Mouse (Mus musculus) liver, embryonic 15.5 days (tissue): ENCODE data around the gene Ndc80. TPM values are rescaled to one million over a fixed set of nuclear protein-coding genes. Genes with fewer than 3 reads are reported as not detected.
"Not testable (repeated sequence)": the region's sequence is repeated elsewhere in the genome, so short reads cannot be mapped to it uniquely, and the experiment has no call there.

ENCODE experiments used
- ATAC-seq: fragments of 200-750 bp; cut with Nextera tagmentation; 2 replicates; pipeline ENCODE4 v1.8.0; 2017; ENCODE audit warnings: moderate number of reproducible peaks, mild to moderate bottlenecking, moderate library complexity; ENCODE audit not compliant: insufficient read depth
- H3K27ac ChIP-seq: fragments of 300-500 bp; sonication (generic); replicated peaks from 2 replicates; pipeline ENCODE4 v1.5.1; 2015; ENCODE audit warnings: mild to moderate bottlenecking, inconsistent platforms
- H3K27me3 ChIP-seq: fragments of 300-500 bp; sonication (generic); 2 replicates; pipeline ENCODE4 v1.6.1; 2015; ENCODE audit warnings: mild to moderate bottlenecking, inconsistent platforms
- H3K36me3 ChIP-seq: fragments of 300-500 bp; sonication (generic); replicated peaks from 2 replicates; pipeline ENCODE4 v1.6.1; 2015; ENCODE audit warnings: moderate library complexity, mild to moderate bottlenecking, inconsistent platforms
- H3K4me1 ChIP-seq: fragments of 300-500 bp; sonication (generic); replicated peaks from 2 replicates; pipeline ENCODE4 v1.6.1; 2015; ENCODE audit warnings: inconsistent platforms
- H3K4me2 ChIP-seq: fragments of 300-500 bp; sonication (generic); 2 replicates; pipeline ENCODE4 v1.6.1; 2015; ENCODE audit warnings: moderate library complexity, mild to moderate bottlenecking, inconsistent platforms
- H3K4me3 ChIP-seq: fragments of 300-500 bp; sonication (generic); replicated peaks from 2 replicates; pipeline ENCODE4 v1.5.1; 2015; ENCODE audit warnings: mild to moderate bottlenecking, inconsistent platforms
- H3K9ac ChIP-seq: fragments of 300-500 bp; sonication (generic); 2 replicates; pipeline ENCODE4 v1.6.1; 2015; ENCODE audit warnings: moderate library complexity, mild to moderate bottlenecking, inconsistent platforms
- H3K9me3 ChIP-seq: fragments of 300-500 bp; sonication (generic); replicated peaks from 2 replicates; pipeline ENCODE4 v1.6.1; 2016; ENCODE audit warnings: inconsistent platforms
- WGBS: fragments of 180-500 bp; shearing (Covaris S2); methylation state at CpG from one replicate; pipeline ENCODE4 v1.1.7; 2015; ENCODE audit warnings: mixed read lengths; ENCODE audit not compliant: insufficient replicate concordance; 5-methylcytosine and 5-hydroxymethylcytosine counted together
- polyA plus RNA-seq: library from polyadenylated mRNA; unstranded; fragments of >200 nt; fragmentation: Nextera tagmentation; extraction: Ambion mirVana; gene quantifications from 2 replicates; pipeline ENCODE4 v1.2.1, GENCODE M21; 2015

Ndc80 gene
- polyA plus RNA-seq, 1 experiment from 2014 or later, result 32.2 TPM

DNA sequence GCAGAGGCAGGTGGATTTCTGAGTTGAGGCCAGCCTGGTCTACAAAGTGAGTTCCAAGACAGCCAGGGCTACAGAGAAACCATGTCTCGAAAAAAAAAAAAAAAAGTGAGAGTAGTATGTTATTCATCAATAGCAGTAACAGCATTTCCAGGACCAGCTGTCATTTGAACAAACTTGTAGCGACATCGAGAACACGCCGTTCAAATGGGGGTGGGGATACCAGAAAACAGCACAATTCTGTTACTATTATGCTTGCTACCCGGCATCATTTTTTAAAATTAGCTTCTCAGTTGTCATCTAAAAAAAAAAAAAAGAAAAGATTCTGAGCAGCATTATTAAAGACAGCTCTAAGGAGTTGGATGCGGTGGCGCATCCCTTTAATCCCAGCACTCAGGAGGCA is 49.2 kb downstream of the Ndc80 start:
- no peak overlapping the region for H3K27ac ChIP-seq
- 0 out of 2 replicates have a peak, but pooled peaks cover 3% of the 10 kb centered on the region for H3K36me3 ChIP-seq
- no peak overlapping the region for H3K4me2 ChIP-seq
- ATAC-seq, result no peak
- no peak overlapping the region for H3K4me3 ChIP-seq
- H3K9me3 ChIP-seq, result no peaks in the 10 kb centered on the region
- 83% methylated on average over 8 of the region's 8 CpGs for WGBS
- no peak overlapping the region for H3K9ac ChIP-seq
- no peaks in the 10 kb centered on the region for H3K27me3 ChIP-seq
- H3K4me1 ChIP-seq, result peaks cover 42% of the 10 kb centered on the region

DNA sequence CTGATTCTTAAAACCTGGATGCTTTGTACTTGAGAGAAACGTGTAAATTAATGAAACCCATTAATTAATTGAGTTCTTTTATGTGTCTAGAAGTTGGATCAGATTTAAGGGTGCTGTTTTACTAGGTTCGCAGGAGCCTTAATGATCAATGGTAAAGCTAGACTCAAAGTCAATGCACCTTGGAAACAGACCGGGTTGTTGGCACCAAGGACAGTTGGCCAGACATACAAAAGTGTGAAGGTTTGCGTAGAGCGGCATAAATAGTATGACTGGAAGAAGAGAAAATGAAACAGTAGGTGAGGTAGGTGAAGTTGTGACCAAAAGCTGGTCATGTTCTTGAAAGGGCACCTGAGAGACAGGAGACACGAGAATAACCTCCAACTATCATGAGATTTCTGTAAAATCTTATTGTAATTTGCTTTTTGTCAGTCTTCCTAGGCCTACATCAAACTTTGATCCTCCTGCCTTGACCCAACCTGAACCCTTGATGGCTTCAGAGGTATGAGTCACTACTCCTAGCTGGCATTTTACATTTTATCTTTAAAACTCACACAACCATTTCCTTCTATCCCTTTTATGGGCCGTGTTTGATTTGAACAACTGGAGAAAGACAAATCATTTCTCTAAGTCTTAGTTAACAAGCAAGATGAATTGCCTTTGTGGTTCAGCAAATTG is 50.2 kb downstream of the Ndc80 start:
- H3K9me3 ChIP-seq, result no peaks in the 10 kb centered on the region
- H3K27ac ChIP-seq, result no peak overlapping the region
- H3K9ac ChIP-seq, result no peak overlapping the region
- no peaks in the 10 kb centered on the region for H3K27me3 ChIP-seq
- WGBS, result 65% methylated on average over 7 of the region's 7 CpGs
- no peak for ATAC-seq
- peaks cover 47% of the 10 kb centered on the region for H3K4me1 ChIP-seq
- peak overlapping the region; percentile 98 for H3K4me3 ChIP-seq
- 0 out of 2 replicates have a peak, but pooled peaks cover 3% of the 10 kb centered on the region for H3K36me3 ChIP-seq
- H3K4me2 ChIP-seq, result peak overlapping the region; percentile 89

DNA sequence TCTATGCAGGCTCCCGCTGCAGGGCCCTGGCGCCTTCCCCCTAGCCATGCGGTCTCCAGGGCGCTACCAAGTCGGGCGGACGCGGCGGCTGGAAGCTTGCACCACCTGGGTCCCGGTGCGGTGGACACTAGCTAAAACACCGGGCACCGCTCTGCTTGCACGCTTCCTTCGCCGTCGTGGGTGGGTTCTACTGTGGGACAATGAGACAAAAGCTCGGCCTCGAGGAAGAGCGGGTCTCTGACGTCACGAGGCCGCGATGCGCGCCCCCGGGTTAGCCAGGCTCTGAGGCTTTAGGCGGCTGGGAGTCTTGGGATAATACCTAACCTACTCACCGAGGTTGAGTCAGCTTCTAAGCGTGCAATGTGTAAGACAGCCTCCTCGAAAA is 51.0 kb downstream of the Ndc80 start:
- peak; percentile 38 for ATAC-seq
- Histone ChIP-seq H3K9ac (peak overlapping the region; percentile 96), H3K27me3 (no peaks in the 10 kb centered on the region), H3K4me3 (peak overlapping the region; percentile 98), H3K36me3 (0 out of 2 replicates have a peak, but pooled peaks cover 3% of the 10 kb centered on the region), H3K4me1 (peaks cover 47% of the 10 kb centered on the region), H3K9me3 (no peaks in the 10 kb centered on the region), H3K4me2 (peak overlapping the region; percentile 89), H3K27ac (peak overlapping the region; percentile 96)
- WGBS, result 1% methylated on average over 31 of the region's 31 CpGs

DNA sequence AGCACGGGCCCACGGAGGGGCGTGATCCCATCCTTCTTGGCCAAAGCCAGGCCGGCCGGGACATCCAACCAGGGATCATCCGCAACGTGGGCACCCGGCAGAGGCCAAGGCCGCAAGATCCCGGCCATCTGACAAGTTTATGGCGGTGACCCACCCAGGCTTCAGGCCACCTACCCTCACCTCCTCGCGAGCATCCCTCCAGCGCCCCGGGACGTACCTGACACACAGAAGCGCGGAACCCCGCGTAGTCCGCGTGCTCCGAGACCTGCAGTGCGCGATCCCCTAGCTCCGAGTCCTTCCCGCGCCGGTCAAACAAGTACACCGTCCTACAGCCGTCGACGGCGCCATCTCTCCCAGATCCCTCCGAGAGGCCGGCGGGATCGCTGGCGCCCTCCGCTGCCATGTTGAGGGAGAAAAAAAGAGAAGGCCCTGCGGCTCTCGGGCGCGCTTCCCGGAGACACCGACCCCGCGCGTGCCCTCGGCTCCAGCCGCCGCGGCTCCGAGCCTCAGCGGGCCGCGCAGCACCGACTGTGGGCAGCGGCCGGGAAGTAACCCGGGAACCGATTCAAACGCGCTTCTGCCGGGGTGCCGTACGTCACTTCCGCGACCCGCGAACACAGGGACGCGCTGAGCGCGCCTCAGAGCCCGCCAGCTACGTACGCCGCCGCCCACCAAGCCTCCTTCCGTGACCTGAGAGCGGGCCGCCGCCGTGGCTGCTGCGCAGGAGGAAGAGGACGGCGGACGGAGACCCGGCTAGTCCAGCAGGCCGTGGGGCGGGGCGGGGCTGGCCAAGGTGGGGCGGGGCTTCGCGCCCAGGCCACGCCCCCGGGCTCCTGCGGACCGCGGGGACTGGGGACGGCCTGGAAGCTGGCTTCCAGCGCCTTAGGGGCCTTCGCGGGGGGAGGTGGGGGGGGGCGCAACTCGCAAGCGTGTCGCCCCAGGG is 51.6 kb downstream of the Ndc80 start, which contains the start of gene Smchd1:
TSS of gene Smchd1 (minus strand) at position 582 of the 943 bp plus-strand sequence.
- no peaks in the 10 kb centered on the region for H3K27me3 ChIP-seq
- H3K4me3 ChIP-seq, result peak within 1 kb of the TSS; percentile 98
- no peaks in the 10 kb centered on the region for H3K9me3 ChIP-seq
- peak within 1 kb of the TSS; percentile 96 for H3K27ac ChIP-seq
- H3K4me1 ChIP-seq, result peaks cover 47% of the 10 kb centered on the region
- WGBS, result under 1% methylated on average over 106 of the region's 109 CpGs
- H3K36me3 ChIP-seq, result 0 out of 2 replicates have a peak, but pooled peaks cover 3% of the 10 kb centered on the region
- ATAC-seq, result peak; percentile 96
- peak within 1 kb of the TSS; percentile 96 for H3K9ac ChIP-seq
- H3K4me2 ChIP-seq, result peak within 1 kb of the TSS; percentile 89

DNA sequence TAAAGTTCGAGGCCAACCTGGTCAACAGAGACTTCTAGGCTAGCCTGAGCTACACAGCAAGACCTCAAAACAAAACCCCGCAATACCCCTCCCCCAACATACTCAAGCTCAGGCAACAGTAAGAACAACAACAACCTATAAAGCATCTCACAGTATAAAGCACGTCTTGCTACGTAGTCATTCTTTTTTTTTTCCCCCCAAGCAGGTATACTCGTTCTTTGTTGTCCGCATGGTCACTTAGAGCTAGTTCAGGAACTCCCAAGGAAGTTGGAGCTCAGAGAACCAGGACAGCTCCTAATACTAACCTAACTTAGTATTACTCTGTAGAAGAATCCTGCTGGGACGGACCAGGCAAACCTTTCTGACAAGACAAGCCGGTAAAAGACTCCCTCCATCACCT is 52.5 kb downstream of the Ndc80 start:
- Histone ChIP-seq H3K9ac (peak overlapping the region; percentile 96), H3K27me3 (no peaks in the 10 kb centered on the region), H3K9me3 (no peaks in the 10 kb centered on the region), H3K27ac (peak overlapping the region; percentile 96), H3K4me2 (peak overlapping the region; percentile 89), H3K4me3 (peak overlapping the region; percentile 98), H3K36me3 (0 out of 2 replicates have a peak, but pooled peaks cover 3% of the 10 kb centered on the region), H3K4me1 (peaks cover 45% of the 10 kb centered on the region)
- 7% methylated on average over 8 of the region's 8 CpGs for WGBS
- no peak for ATAC-seq

DNA sequence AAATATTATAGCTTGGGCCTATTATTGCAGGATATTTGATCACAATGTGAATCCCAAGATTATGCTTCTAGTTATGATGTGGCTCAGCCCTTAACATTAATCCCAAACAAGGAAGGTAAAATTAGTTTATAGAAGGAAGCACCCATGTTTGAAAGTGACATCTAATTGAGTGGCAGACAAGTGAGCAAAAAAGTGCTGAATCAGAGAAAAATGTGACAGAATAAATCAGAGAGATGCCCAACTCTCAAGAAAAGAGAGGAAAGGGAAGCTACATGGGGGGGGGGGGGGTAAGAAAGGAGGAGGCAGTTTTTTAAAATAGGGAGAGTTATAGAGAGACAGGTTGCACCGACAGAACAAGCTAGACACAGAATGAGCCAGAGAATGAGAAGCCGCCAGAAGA is 55.4 kb downstream of the Ndc80 start:
- 59% methylated on average over 2 of the region's 2 CpGs for WGBS
- Histone ChIP-seq H3K27me3 (no peaks in the 10 kb centered on the region), H3K9ac (no peak overlapping the region), H3K4me2 (no peak overlapping the region), H3K9me3 (no peaks in the 10 kb centered on the region), H3K27ac (no peak overlapping the region), H3K36me3 (0 out of 2 replicates have a peak, but pooled peaks cover 3% of the 10 kb centered on the region), H3K4me1 (peaks cover 46% of the 10 kb centered on the region), H3K4me3 (no peak overlapping the region)
- no peak for ATAC-seq

DNA sequence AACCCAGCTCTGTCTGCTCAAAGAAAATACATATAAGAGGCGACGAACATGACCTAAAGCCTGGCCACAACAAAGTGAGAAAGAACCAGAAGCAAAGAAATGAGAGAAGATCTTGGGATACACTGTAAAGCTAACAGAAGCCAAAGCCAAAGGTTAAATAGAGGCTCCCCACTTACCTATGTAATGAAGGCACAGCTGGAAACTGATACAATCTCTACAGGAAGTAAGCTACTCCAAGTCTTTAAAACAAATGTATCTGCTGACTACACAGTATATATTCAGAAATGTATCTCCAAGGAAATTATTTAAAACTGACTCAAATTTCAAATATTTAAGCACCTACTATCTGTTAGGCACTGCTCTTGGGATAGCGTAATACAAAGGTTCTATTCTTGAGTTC is 66.3 kb downstream of the Ndc80 start:
- H3K9ac ChIP-seq, result no peak overlapping the region
- WGBS, result 93% methylated on average over 3 of the region's 3 CpGs
- peaks cover 81% of the 10 kb centered on the region for H3K36me3 ChIP-seq
- H3K4me2 ChIP-seq, result no peak overlapping the region
- no peak overlapping the region for H3K27ac ChIP-seq
- no peaks in the 10 kb centered on the region for H3K4me1 ChIP-seq
- no peaks in the 10 kb centered on the region for H3K27me3 ChIP-seq
- no peak for ATAC-seq
- no peak overlapping the region for H3K4me3 ChIP-seq
- H3K9me3 ChIP-seq, result no peaks in the 10 kb centered on the region

DNA sequence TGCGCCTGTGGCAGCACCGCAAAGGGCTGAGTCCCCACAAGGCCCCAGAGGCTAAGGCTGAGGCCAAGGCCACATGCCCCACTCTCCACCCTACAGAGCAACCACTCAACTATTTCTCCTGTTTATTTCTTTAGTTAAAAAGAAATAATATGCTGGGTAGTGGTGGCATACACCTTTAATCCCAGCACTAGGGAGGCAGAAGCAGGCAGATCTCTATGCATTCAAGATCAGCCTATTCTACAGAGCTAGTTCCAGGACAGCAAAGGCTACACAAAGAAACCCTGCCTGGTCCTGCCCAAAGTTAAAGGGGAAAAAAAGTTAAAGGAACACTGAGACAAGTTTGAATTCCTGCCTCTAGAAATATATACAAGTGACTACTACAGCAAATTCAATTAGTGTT is 66.8 kb downstream of the Ndc80 start, which contains the start of gene Gm4707:
TSS of gene Gm4707 (minus strand) at position 101 of the 400 bp plus-strand sequence.
- ATAC-seq, result no peak
- Histone ChIP-seq H3K27me3 (no peaks in the 10 kb centered on the region), H3K4me2 (no peak within 1 kb of the TSS), H3K36me3 (peaks cover 80% of the 10 kb centered on the region), H3K9me3 (no peaks in the 10 kb centered on the region), H3K4me1 (no peaks in the 10 kb centered on the region), H3K9ac (no peak within 1 kb of the TSS), H3K4me3 (no peak within 1 kb of the TSS), H3K27ac (no peak within 1 kb of the TSS)
- WGBS, result 91% methylated on average over 2 of the region's 2 CpGs

DNA sequence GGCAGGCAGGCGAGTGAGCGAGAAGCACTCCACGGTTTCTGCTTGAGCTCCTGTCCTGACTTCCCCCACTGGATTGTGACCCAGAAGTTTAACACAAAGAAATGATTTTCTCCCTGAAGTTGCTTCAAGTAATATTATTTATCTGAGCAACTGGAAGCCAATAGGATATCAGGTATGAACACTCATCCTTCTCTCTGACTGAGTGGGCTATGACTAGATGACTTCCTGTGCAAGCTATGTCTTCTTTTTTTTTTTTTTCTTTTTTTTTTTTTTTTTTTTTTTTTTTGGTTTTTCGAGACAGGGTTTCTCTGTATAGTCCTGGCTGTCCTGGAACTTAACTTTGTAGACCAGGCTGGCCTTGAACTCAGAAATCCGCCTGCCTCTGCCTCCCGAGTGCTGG is 69.3 kb downstream of the Ndc80 start:
- not testable (repeated sequence) for H3K27me3 ChIP-seq, H3K4me1 ChIP-seq, H3K27ac ChIP-seq, H3K4me3 ChIP-seq, H3K9ac ChIP-seq, H3K4me2 ChIP-seq, H3K9me3 ChIP-seq, ATAC-seq
- peaks cover 66% of the 10 kb centered on the region for H3K36me3 ChIP-seq
- WGBS, result 80% methylated on average over 6 of the region's 6 CpGs
